Mouse (Mus musculus) adrenal gland, postnatal 0 days (tissue): ENCODE measurements around the gene Gm10203. TPM values are rescaled to one million over a fixed set of nuclear protein-coding genes. Genes with fewer than 3 reads are reported as not detected.

Experiments used
- polyA plus RNA-seq: library from polyadenylated mRNA; unstranded; fragments of >200 nt; fragmentation: Nextera tagmentation; extraction: Ambion mirVana; gene quantifications from 2 replicates; pipeline ENCODE4 v1.2.1, GENCODE M21; 2015

The Gm10203 gene
- not detected in 2 replicates for polyA plus RNA-seq

DNA sequence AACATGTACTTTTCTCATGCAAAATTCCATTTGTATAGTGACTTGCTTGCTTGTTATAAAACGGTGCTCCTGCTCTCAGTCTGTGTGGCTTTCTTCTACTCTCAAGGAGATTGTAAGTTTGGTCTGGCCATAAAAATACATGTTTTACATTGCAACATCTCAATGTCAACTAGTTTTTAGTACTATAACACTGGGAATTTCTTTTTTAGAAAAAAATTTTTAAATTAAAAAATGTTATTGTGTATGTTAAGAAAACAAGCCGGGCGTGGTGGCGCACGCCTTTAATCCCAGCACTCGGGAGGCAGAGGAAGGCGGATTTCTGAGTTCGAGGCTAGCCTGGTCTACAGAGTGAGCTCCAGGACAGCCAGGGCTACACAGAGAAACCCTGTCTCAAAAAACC is at the start of gene Gm10203:
Gm10203 (plus strand) TSS at position 301 of the 400 bp plus-strand sequence.

DNA sequence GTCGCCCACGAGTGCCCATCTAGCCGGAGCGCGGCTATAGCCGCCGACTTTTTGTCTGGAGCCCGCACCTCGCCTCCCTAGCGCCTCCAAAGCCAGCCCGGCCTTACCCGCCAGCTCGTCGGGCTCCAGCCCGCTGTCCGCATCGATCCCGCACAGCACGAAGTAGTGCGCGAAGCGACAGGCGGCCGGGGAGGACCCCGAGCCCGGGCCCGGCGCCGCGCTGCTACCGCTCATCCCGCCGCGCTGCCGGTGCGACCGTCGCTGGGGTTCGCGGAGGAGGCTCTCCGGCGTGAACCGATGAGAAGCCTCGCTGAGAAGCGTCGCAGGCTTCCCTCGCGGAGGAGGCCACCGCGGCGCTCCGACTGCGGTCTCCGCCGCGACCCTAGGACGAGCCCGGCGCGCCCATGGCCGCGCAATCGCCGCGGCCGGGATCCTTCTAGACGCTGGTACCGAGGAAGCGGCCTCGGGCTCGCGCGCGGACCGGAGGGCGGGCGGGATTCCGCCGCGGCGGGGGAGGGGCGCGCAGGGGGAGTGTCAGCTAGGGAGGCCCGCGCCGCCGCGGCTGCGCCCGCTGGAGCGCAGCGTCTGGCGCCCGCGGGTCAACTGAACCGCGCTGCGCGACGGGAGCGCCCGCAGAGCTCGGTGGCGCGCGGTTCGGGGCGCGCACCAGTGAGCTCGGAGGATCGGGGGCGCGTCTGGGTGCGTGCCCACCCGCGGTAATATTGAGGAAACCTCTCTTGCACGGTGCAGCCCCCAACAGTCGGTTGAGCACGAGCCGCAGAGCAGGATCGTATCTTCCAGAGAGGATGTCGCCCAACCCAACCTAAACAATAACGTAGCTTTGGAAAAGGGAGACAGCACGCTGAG is 28.7 kb upstream of the Gm10203 start, which contains the start of gene Dennd5b:
Dennd5b (minus strand) TSS at position 605 of the 867 bp plus-strand sequence.

GRCm38 (mm10) chr6:149139471-149139870 is 9.5 kb downstream of the Gm10203 start, which contains the start of gene Etfbkmt:
TSS of gene Etfbkmt (plus strand) at chr6:149139849.

Other genes with a start within 250 kb of the Gm10203 start
- gene Caprin2, start 233.9 kb upstream of the Gm10203 start, polyA plus RNA-seq = 15.6 and 22.2 TPM in 2 replicates
- 25.1 and 50.9 TPM in 2 replicates for gene Sinhcaf, start 183.7 kb upstream of the Gm10203 start, polyA plus RNA-seq
- gene Dennd5b, start 28.5 kb upstream of the Gm10203 start, polyA plus RNA-seq = 5.0 and 5.6 TPM in 2 replicates
- 34.5 and 39.9 TPM in 2 replicates for gene Etfbkmt, start 9.7 kb downstream of the Gm10203 start, polyA plus RNA-seq
- gene Amn1, start 58.5 kb downstream of the Gm10203 start, polyA plus RNA-seq = 48.2 and 59.3 TPM in 2 replicates
- gene Resf1, start 179.2 kb downstream of the Gm10203 start, polyA plus RNA-seq = 39.9 and 44.4 TPM in 2 replicates